Mouse (Mus musculus) kidney, embryonic 15.5 days (tissue): ENCODE data around the gene Abhd2. TPM values are rescaled to one million over a fixed set of nuclear protein-coding genes. Genes with fewer than 3 reads are reported as not detected.

ENCODE experiments used
- ATAC-seq: fragments of 200-750 bp; cut with Nextera tagmentation; replicated peaks from 2 replicates; pipeline ENCODE4 v1.8.0; 2017; ENCODE audit warnings: moderate TSS enrichment; ENCODE audit not compliant: low FRiP score
- H3K27ac ChIP-seq: fragments of 300-500 bp; sonication (generic); 2 replicates; pipeline ENCODE4 v1.5.1; 2015; ENCODE audit warnings: mild to moderate bottlenecking, inconsistent platforms
- H3K27me3 ChIP-seq: fragments of 300-500 bp; sonication (generic); 2 replicates; pipeline ENCODE4 v1.6.1; 2015; ENCODE audit warnings: inconsistent platforms
- H3K36me3 ChIP-seq: fragments of 300-500 bp; sonication (generic); 2 replicates; pipeline ENCODE4 v1.6.1; 2015; ENCODE audit warnings: inconsistent platforms
- H3K4me1 ChIP-seq: fragments of 300-500 bp; sonication (generic); 2 replicates; pipeline ENCODE4 v1.6.1; 2015; ENCODE audit warnings: inconsistent platforms
- H3K4me2 ChIP-seq: fragments of 300-500 bp; sonication (generic); 2 replicates; pipeline ENCODE4 v1.6.1; 2015; ENCODE audit warnings: moderate library complexity, mild to moderate bottlenecking, inconsistent platforms
- H3K4me3 ChIP-seq: fragments of 300-500 bp; sonication (generic); replicated peaks from 2 replicates; pipeline ENCODE4 v1.5.1; 2015; ENCODE audit warnings: mild to moderate bottlenecking, inconsistent platforms
- H3K9ac ChIP-seq: fragments of 300-500 bp; sonication (generic); 2 replicates; pipeline ENCODE4 v1.6.1; 2015; ENCODE audit warnings: mild to moderate bottlenecking, inconsistent platforms
- H3K9me3 ChIP-seq: fragments of 300-500 bp; sonication (generic); replicated peaks from 2 replicates; pipeline ENCODE4 v1.6.1; 2016; ENCODE audit warnings: inconsistent platforms
- WGBS: fragments of 180-500 bp; shearing (Covaris S2); methylation state at CpG from one replicate; pipeline ENCODE4 v1.1.7; 2015; ENCODE audit warnings: mixed read lengths; 5-methylcytosine and 5-hydroxymethylcytosine counted together
- polyA plus RNA-seq: library from polyadenylated mRNA; unstranded; fragments of >200 nt; fragmentation: Nextera tagmentation; extraction: Ambion mirVana; gene quantifications from 2 replicates; pipeline ENCODE4 v1.2.1, GENCODE M21; 2015

Abhd2 gene
- polyA plus RNA-seq, 1 experiment from 2014 or later = 12.2 TPM

- H3K27me3 ChIP-seq = no peaks in the 10 kb centered on the region
- peaks cover 21% of the 10 kb centered on the region for H3K36me3 ChIP-seq
- no peak for ATAC-seq
- no peak overlapping the region for H3K4me3 ChIP-seq
- no peaks in the 10 kb centered on the region for H3K9me3 ChIP-seq
- no peak overlapping the region for H3K4me2 ChIP-seq
- peak overlapping the region; percentile 74 for H3K27ac ChIP-seq
- 41% methylated on average over 13 of the region's 13 CpGs for WGBS
- peaks cover 51% of the 10 kb centered on the region for H3K4me1 ChIP-seq
- no peak overlapping the region for H3K9ac ChIP-seq
These were observed 27.6 kb downstream of the Abhd2 start for GRCm38 (mm10) chr7:79300432-79301151.

GRCm38 (mm10) chr7:79302145-79302544, 29.1 kb downstream of the Abhd2 start:
- H3K9ac ChIP-seq = no peak overlapping the region
- H3K27me3 ChIP-seq = no peaks in the 10 kb centered on the region
- no peak overlapping the region for H3K27ac ChIP-seq
- H3K9me3 ChIP-seq = no peaks in the 10 kb centered on the region
- WGBS = 80% methylated on average over 6 of the region's 6 CpGs
- H3K4me3 ChIP-seq = no peak overlapping the region
- ATAC-seq = no peak
- no peak overlapping the region for H3K4me2 ChIP-seq
- H3K4me1 ChIP-seq = peaks cover 57% of the 10 kb centered on the region
- peaks cover 12% of the 10 kb centered on the region for H3K36me3 ChIP-seq

- no peak overlapping the region for H3K4me3 ChIP-seq
- no peak overlapping the region for H3K9ac ChIP-seq
- 74% methylated on average over 2 of the region's 2 CpGs for WGBS
- peaks cover 9% of the 10 kb centered on the region for H3K36me3 ChIP-seq
- peaks cover 57% of the 10 kb centered on the region for H3K4me1 ChIP-seq
- no peak overlapping the region for H3K4me2 ChIP-seq
- H3K27ac ChIP-seq = no peak overlapping the region
- ATAC-seq = no peak
- H3K27me3 ChIP-seq = no peaks in the 10 kb centered on the region
- no peaks in the 10 kb centered on the region for H3K9me3 ChIP-seq
These were observed 29.6 kb downstream of the Abhd2 start for GRCm38 (mm10) chr7:79302586-79302985.

- H3K27ac ChIP-seq = no peak overlapping the region
- peaks cover 57% of the 10 kb centered on the region for H3K4me1 ChIP-seq
- H3K9ac ChIP-seq = no peak overlapping the region
- ATAC-seq = no peak
- 83% methylated on average over 6 of the region's 6 CpGs for WGBS
- H3K9me3 ChIP-seq = no peaks in the 10 kb centered on the region
- no peak overlapping the region for H3K4me3 ChIP-seq
- H3K4me2 ChIP-seq = no peak overlapping the region
- no peaks in the 10 kb centered on the region for H3K27me3 ChIP-seq
- H3K36me3 ChIP-seq = peaks cover 2% of the 10 kb centered on the region
These were observed 30.3 kb downstream of the Abhd2 start for GRCm38 (mm10) chr7:79303183-79303761.

GRCm38 (mm10) chr7:79308455-79309030, 35.5 kb downstream of the Abhd2 start:
- WGBS = 65% methylated on average over 8 of the region's 8 CpGs
- Histone ChIP-seq H3K9me3 (no peaks in the 10 kb centered on the region), H3K36me3 (no peaks in the 10 kb centered on the region), H3K27me3 (no peaks in the 10 kb centered on the region), H3K9ac (no peak overlapping the region), H3K4me2 (no peak overlapping the region), H3K4me1 (peaks cover 55% of the 10 kb centered on the region), H3K4me3 (no peak overlapping the region), H3K27ac (0 out of 2 replicates have a peak overlapping the region, but pooled peaks have one; percentile 33)
- no peak for ATAC-seq

- Histone ChIP-seq H3K27me3 (no peaks in the 10 kb centered on the region), H3K9me3 (no peaks in the 10 kb centered on the region), H3K4me1 (peaks cover 59% of the 10 kb centered on the region), H3K4me3 (no peak overlapping the region), H3K9ac (no peak overlapping the region), H3K27ac (peak overlapping the region; percentile 57), H3K36me3 (no peaks in the 10 kb centered on the region), H3K4me2 (no peak overlapping the region; the same call in 1 of the 2 replicates)
- peak; percentile 30 for ATAC-seq
- WGBS = 33% methylated on average over 19 of the region's 19 CpGs
These were observed 36.5 kb downstream of the Abhd2 start for GRCm38 (mm10) chr7:79309247-79310190.

- no peak overlapping the region for H3K27ac ChIP-seq
- peaks cover 66% of the 10 kb centered on the region for H3K4me1 ChIP-seq
- WGBS = 64% methylated on average over 1 of the region's 1 CpGs
- H3K4me3 ChIP-seq = no peak overlapping the region
- no peak for ATAC-seq
- H3K9me3 ChIP-seq = no peaks in the 10 kb centered on the region
- H3K36me3 ChIP-seq = no peaks in the 10 kb centered on the region
- no peak overlapping the region for H3K9ac ChIP-seq
- no peak overlapping the region for H3K4me2 ChIP-seq
- H3K27me3 ChIP-seq = no peaks in the 10 kb centered on the region
These were observed 37.2 kb downstream of the Abhd2 start for GRCm38 (mm10) chr7:79310191-79310555.

- no peaks in the 10 kb centered on the region for H3K27me3 ChIP-seq
- H3K9ac ChIP-seq = no peak overlapping the region
- peaks cover 72% of the 10 kb centered on the region for H3K4me1 ChIP-seq
- no peak for ATAC-seq
- no peak overlapping the region for H3K27ac ChIP-seq
- H3K36me3 ChIP-seq = no peaks in the 10 kb centered on the region
- H3K4me2 ChIP-seq = no peak overlapping the region
- 92% methylated on average over 5 of the region's 5 CpGs for WGBS
- H3K9me3 ChIP-seq = no peaks in the 10 kb centered on the region
- H3K4me3 ChIP-seq = no peak overlapping the region
These were observed 38.5 kb downstream of the Abhd2 start for GRCm38 (mm10) chr7:79311420-79311988.

GRCm38 (mm10) chr7:79312246-79312645, 39.2 kb downstream of the Abhd2 start:
- Histone ChIP-seq H3K9ac (no peak overlapping the region), H3K4me2 (no peak overlapping the region), H3K4me1 (peaks cover 78% of the 10 kb centered on the region), H3K4me3 (no peak overlapping the region), H3K9me3 (no peaks in the 10 kb centered on the region), H3K36me3 (no peaks in the 10 kb centered on the region), H3K27ac (peak overlapping the region; percentile 74), H3K27me3 (no peaks in the 10 kb centered on the region)
- WGBS = 67% methylated on average over 8 of the region's 8 CpGs
- ATAC-seq = no peak

GRCm38 (mm10) chr7:79313519-79314059, 40.6 kb downstream of the Abhd2 start:
- Histone ChIP-seq H3K27ac (peak overlapping the region; percentile 74), H3K27me3 (no peaks in the 10 kb centered on the region), H3K4me3 (no peak overlapping the region), H3K36me3 (no peaks in the 10 kb centered on the region), H3K4me2 (peak overlapping the region; percentile 42), H3K9me3 (no peaks in the 10 kb centered on the region), H3K4me1 (peaks cover 85% of the 10 kb centered on the region), H3K9ac (0 out of 2 replicates have a peak overlapping the region, but pooled peaks have one; percentile 7)
- 8% methylated on average over 12 of the region's 12 CpGs for WGBS
- ATAC-seq = peak; percentile 68

GRCm38 (mm10) chr7:79314517-79314916, 41.5 kb downstream of the Abhd2 start:
- Histone ChIP-seq H3K36me3 (no peaks in the 10 kb centered on the region), H3K9ac (no peak overlapping the region), H3K4me3 (no peak overlapping the region), H3K27ac (peak overlapping the region; percentile 74; the same call in 1 of the 2 replicates), H3K9me3 (no peaks in the 10 kb centered on the region), H3K4me2 (no peak overlapping the region), H3K27me3 (no peaks in the 10 kb centered on the region), H3K4me1 (peaks cover 75% of the 10 kb centered on the region)
- ATAC-seq = no peak
- 76% methylated on average over 5 of the region's 5 CpGs for WGBS
